Mouse (Mus musculus): ENCODE measurements around the gene Dnal1. TPM values are rescaled to one million over a fixed set of nuclear protein-coding genes. Genes with fewer than 3 reads are reported as not detected.

Gene Dnal1
- polyA plus RNA-seq, 1 experiment = 3.9 TPM

- peaks cover 61% of the 10 kb centered on the region for H3K4me1 ChIP-seq (ENCODE audit: control insufficient read depth, insufficient read depth, low read length)
- H3K27ac ChIP-seq (ENCODE audit: insufficient read depth, low read depth, low read length) = no peak overlapping the region
- TF ChIP-seq POLR2A (IDR thresholded peaks at IDR 0.05; ENCODE audit: borderline replicate concordance, low read depth, low read length) (no peak), CTCF (IDR thresholded peaks at IDR 0.05; ENCODE audit: low read depth, low read length) (no peak)
- peak overlapping the region; percentile 24 for H3K4me3 ChIP-seq (ENCODE audit: insufficient read depth, low read length)
Observed at GRCm38 (mm10) chr12:84191190-84191589, 77.0 kb downstream of the Dnal1 start.

- H3K4me1 ChIP-seq (ENCODE audit: control insufficient read depth, insufficient read depth, low read length) = peaks cover 58% of the 10 kb centered on the region
- peak overlapping the region; percentile 90 for H3K4me3 ChIP-seq (ENCODE audit: insufficient read depth, low read length)
- TF ChIP-seq CTCF (IDR thresholded peaks at IDR 0.05; ENCODE audit: low read depth, low read length) = no peak
- peak overlapping the region; percentile 92 for H3K27ac ChIP-seq (ENCODE audit: insufficient read depth, low read depth, low read length)
Observed at GRCm38 (mm10) chr12:84191770-84192169, 77.6 kb downstream of the Dnal1 start.

GRCm38 (mm10) chr12:84192280-84192679 lies 78.1 kb downstream of the Dnal1 start:
- Histone ChIP-seq H3K4me1 (ENCODE audit: control insufficient read depth, insufficient read depth, low read length) (peaks cover 53% of the 10 kb centered on the region), H3K4me3 (ENCODE audit: insufficient read depth, low read length) (peak overlapping the region; percentile 90), H3K27ac (ENCODE audit: insufficient read depth, low read depth, low read length) (peak overlapping the region; percentile 92)
- no peak for TF ChIP-seq POLR2A (IDR thresholded peaks at IDR 0.05; ENCODE audit: borderline replicate concordance, low read depth, low read length)
- TF ChIP-seq CTCF (IDR thresholded peaks at IDR 0.05; ENCODE audit: low read depth, low read length) = no peak

DNA sequence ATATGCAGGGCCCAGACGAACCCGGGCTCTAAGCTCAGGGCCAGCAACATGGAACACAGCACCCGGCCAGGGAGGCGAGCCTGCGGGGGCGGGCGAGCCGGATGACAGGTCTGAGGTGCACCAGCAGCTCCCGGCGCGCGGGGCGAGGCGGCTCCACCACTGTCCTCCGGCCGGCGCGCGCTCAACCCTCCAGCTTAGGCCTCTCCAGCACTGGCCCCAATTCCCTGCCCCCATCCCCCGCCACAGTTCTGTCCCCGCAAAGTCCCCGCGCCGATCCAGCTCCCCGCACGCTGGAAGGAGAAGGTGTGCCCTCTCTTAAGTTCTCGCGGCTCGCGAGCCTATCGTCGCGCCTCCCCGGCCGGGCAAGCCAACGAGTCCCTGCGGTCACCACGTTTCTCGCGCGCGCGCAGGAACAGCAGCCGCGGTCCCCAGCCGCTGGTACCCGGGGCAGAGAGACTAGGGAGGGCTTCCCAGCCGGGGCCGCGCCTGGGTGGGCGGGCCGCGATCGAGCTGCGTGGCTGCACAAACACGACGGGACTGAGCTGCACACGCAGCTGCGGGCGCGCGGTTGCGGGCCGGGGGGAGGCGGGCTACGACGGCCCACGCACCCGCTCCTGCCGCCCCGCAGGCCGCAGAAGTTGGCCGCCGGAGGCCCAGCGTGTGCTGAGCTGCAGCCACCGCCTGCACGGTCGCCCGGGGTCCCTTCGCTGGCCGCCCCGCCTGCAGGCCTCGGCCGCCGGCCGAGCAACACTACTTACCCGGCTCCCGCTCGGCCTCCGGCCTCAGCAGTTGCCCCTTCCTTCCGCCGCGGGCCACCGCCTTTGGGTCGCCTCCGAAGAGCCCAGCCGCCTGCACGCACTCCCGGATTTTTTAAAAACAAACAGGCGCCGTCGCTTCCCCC lies 78.8 kb downstream of the Dnal1 start:
- Histone ChIP-seq H3K27ac (ENCODE audit: insufficient read depth, low read depth, low read length) (peak overlapping the region; percentile 92), H3K4me3 (ENCODE audit: insufficient read depth, low read length) (peak overlapping the region; percentile 90), H3K4me1 (ENCODE audit: control insufficient read depth, insufficient read depth, low read length) (peaks cover 46% of the 10 kb centered on the region)
- TF ChIP-seq POLR2A (IDR thresholded peaks at IDR 0.05; ENCODE audit: borderline replicate concordance, low read depth, low read length) = no peak
- TF ChIP-seq CTCF (IDR thresholded peaks at IDR 0.05; ENCODE audit: low read depth, low read length) = no peak

GRCm38 (mm10) chr12:84193642-84194399 lies 79.7 kb downstream of the Dnal1 start:
- TF ChIP-seq POLR2A (IDR thresholded peaks at IDR 0.05; ENCODE audit: borderline replicate concordance, low read depth, low read length) (no peak; the same call in 1 of the 2 replicates), CTCF (IDR thresholded peaks at IDR 0.05; ENCODE audit: low read depth, low read length) (0 out of 2 replicates have a peak, but pooled peaks have one; percentile 9)
- H3K4me3 ChIP-seq (ENCODE audit: insufficient read depth, low read length) = peak overlapping the region; percentile 90
- peaks cover 42% of the 10 kb centered on the region for H3K4me1 ChIP-seq (ENCODE audit: control insufficient read depth, insufficient read depth, low read length)
- peak overlapping the region; percentile 92 for H3K27ac ChIP-seq (ENCODE audit: insufficient read depth, low read depth, low read length)

DNA sequence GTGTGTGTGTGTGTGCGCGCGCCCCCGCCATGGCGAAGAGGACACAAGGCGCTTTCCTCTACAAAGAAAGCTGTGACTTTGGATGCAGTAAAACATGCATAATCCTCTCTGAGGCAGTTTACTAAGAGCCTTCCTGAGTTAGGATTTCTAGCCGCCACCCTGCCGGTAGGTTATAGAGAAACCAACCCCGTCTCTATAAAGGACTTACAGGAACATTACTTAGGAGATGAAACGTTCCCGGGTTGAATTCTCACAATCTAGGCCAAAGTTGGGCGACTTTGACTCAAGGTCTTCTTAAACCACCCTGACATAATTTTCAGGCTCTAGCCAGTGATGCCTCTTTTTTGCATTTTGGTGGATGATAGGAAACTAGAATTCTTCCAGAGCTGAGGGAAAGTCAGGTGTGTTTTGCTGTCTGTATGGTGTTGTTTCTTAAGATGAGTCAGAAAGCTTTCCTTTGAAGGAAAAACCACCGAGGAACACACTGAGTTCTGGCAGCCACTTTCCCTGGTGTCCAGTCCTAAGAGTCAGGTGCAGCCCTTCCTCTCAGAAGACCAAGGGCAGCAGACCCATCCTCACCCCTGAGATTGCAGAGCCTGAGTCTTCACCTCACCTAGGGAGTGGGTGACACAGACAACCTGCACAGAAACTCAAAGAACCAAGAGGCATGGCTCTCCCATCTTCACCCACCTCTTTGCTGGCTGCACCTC lies 80.4 kb downstream of the Dnal1 start:
- H3K27ac ChIP-seq (ENCODE audit: insufficient read depth, low read depth, low read length) = peak overlapping the region; percentile 59
- peaks cover 35% of the 10 kb centered on the region for H3K4me1 ChIP-seq (ENCODE audit: control insufficient read depth, insufficient read depth, low read length)
- peak overlapping the region; percentile 52 for H3K4me3 ChIP-seq (ENCODE audit: insufficient read depth, low read length)
- TF ChIP-seq CTCF (IDR thresholded peaks at IDR 0.05; ENCODE audit: low read depth, low read length) = no peak
- TF ChIP-seq POLR2A (IDR thresholded peaks at IDR 0.05; ENCODE audit: borderline replicate concordance, low read depth, low read length) = no peak

DNA sequence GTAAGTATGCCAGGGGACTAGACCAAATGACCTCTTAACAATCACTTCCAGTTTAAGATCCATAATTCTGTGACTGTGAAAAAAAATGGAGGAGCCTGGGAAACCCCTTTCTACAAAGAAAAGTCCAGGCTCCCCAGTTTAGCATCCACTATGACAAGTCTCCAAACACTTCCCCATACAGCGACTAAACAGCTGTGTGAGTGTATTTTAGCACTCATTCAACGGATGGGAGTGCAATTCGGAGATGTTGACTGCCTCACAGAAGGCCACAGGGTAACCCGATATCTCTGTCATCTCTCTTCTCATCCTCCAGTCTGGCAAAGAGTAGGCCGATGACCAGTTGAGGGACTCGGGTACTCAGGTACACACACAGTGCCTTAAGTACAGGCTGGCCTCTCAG lies 81.0 kb downstream of the Dnal1 start:
- TF ChIP-seq POLR2A (IDR thresholded peaks at IDR 0.05; ENCODE audit: borderline replicate concordance, low read depth, low read length) = no peak
- TF ChIP-seq CTCF (IDR thresholded peaks at IDR 0.05; ENCODE audit: low read depth, low read length) = no peak
- H3K4me3 ChIP-seq (ENCODE audit: insufficient read depth, low read length) = no peak overlapping the region
- H3K4me1 ChIP-seq (ENCODE audit: control insufficient read depth, insufficient read depth, low read length) = peaks cover 29% of the 10 kb centered on the region
- no peak overlapping the region for H3K27ac ChIP-seq (ENCODE audit: insufficient read depth, low read depth, low read length)

Other genes with a start within 250 kb of the Dnal1 start
- gene Numb, start 192.4 kb upstream of the Dnal1 start, polyA plus RNA-seq (2012; ENCODE audit: insufficient read depth, insufficient read length, missing spikeins) = 33.0 and 42.4 TPM in 2 replicates
- gene Riox1, start 163.8 kb upstream of the Dnal1 start, polyA plus RNA-seq (2012; ENCODE audit: insufficient read depth, insufficient read length, missing spikeins) = 7.2 and 8.0 TPM in 2 replicates
- gene Heatr4, start 129.5 kb upstream of the Dnal1 start, polyA plus RNA-seq (2012; ENCODE audit: insufficient read depth, insufficient read length, missing spikeins) = not detected in 2 replicates
- 12.5 and 15.0 TPM in 2 replicates for gene Acot2, start 126.5 kb upstream of the Dnal1 start, polyA plus RNA-seq (2012; ENCODE audit: insufficient read depth, insufficient read length, missing spikeins)
- 13.0 and 14.5 TPM in 2 replicates for gene Acot1, start 104.9 kb upstream of the Dnal1 start, polyA plus RNA-seq (2012; ENCODE audit: insufficient read depth, insufficient read length, missing spikeins)
- 0.09 and 0.36 TPM in 2 replicates for gene Acot4, start 76.0 kb upstream of the Dnal1 start, polyA plus RNA-seq (2012; ENCODE audit: insufficient read depth, insufficient read length, missing spikeins)
- gene Gm49366, start 75.4 kb upstream of the Dnal1 start, polyA plus RNA-seq (2012; ENCODE audit: insufficient read depth, insufficient read length, missing spikeins) = not detected in 2 replicates
- not detected in 2 replicates for gene Acot3, start 62.2 kb upstream of the Dnal1 start, polyA plus RNA-seq (2012; ENCODE audit: insufficient read depth, insufficient read length, missing spikeins)
- not detected in 2 replicates for gene Acot5, start 45.0 kb upstream of the Dnal1 start, polyA plus RNA-seq (2012; ENCODE audit: insufficient read depth, insufficient read length, missing spikeins)
- 0.47 and 0.49 TPM in 2 replicates for gene Acot6, start 13.7 kb upstream of the Dnal1 start, polyA plus RNA-seq (2012; ENCODE audit: insufficient read depth, insufficient read length, missing spikeins)
- gene Pnma1, start 34.1 kb downstream of the Dnal1 start, polyA plus RNA-seq (2012; ENCODE audit: insufficient read depth, insufficient read length, missing spikeins) = 0.23 TPM in 1 of 2 replicates, not detected in the other
- gene Elmsan1, start 104.5 kb downstream of the Dnal1 start, polyA plus RNA-seq (2012; ENCODE audit: insufficient read depth, insufficient read length, missing spikeins) = 26.6 and 33.7 TPM in 2 replicates
- gene Ptgr2, start 170.9 kb downstream of the Dnal1 start, polyA plus RNA-seq (2012; ENCODE audit: insufficient read depth, insufficient read length, missing spikeins) = 46.7 and 50.7 TPM in 2 replicates
- gene Zfp410, start 202.5 kb downstream of the Dnal1 start, polyA plus RNA-seq (2012; ENCODE audit: insufficient read depth, insufficient read length, missing spikeins) = 26.3 and 27.3 TPM in 2 replicates
- 7.1 and 10.5 TPM in 2 replicates for gene Coq6, start 247.3 kb downstream of the Dnal1 start, polyA plus RNA-seq (2012; ENCODE audit: insufficient read depth, insufficient read length, missing spikeins)
- gene Fam161b, start 247.5 kb downstream of the Dnal1 start, polyA plus RNA-seq (2012; ENCODE audit: insufficient read depth, insufficient read length, missing spikeins) = 0.64 TPM in 2 replicates